Mouse (Mus musculus) embryonic fibroblast, embryonic 13.5 days (primary cell): ENCODE results near the gene Prex1.

Source experiments
- CTCF ChIP-seq: IDR thresholded peaks from 2 replicates; pipeline ENCODE4 v1.5.1; 2011; ENCODE audit warnings: mild to moderate bottlenecking, control low read depth, low read length, moderate library complexity, borderline replicate concordance; ENCODE audit not compliant: insufficient read depth
- POLR2A ChIP-seq: IDR thresholded peaks from 2 replicates; pipeline ENCODE4 v1.6.1; 2011; ENCODE audit warnings: low read depth, mild to moderate bottlenecking, control low read depth, low read length, moderate library complexity

DNA sequence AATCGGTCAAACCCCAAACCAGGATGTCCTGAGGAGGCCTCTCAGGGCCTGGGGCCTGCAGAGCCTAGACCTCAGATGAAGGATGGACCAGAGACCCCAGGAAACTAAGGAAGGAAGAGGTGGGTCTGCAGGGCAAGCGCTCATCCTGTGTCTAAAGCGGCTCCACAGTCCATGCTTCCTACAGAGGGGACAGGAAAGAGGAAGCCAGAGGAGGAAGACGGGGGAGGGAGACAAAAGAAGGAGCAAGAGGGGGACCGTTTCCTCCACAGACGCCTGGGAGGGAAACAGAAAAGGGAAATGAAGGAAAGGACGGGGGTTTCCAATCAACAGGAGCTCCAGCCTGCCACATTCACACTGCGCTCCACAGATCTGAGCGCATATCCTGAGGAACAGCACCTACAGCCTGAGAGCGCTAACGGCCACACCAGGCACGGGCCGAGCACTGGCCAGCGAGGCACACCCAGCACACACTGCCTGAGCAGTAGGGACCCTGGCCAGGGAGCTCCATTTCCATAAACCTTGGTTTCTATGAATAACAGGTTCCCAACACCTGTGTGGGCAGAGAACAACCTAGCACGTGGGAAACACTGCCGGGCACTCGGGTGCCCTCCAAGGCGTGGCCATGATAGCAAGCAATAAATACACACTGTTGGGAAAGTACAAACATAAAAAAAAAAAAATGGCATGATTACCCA lies 74.5 kb downstream of the Prex1 start:
- TF ChIP-seq CTCF (no peak), POLR2A (no peak)
